Mouse (Mus musculus) kidney, adult 2 months (tissue): ENCODE data around the gene Krt82. TPM values are rescaled to one million over a fixed set of nuclear protein-coding genes. Genes with fewer than 3 reads are reported as not detected.

Source experiments
- DNase-seq: peaks from one replicate; pipeline ENCODE4 v3.0.0; 2021
- H3K27ac ChIP-seq: fragments of 200-500 bp; 2 replicates; pipeline ENCODE4 v1.5.1; 2012; ENCODE audit warnings: low read depth, low read length, control low read depth, inconsistent platforms; ENCODE audit not compliant: insufficient read depth
- H3K27me3 ChIP-seq: fragments of 200-500 bp; replicated peaks from 2 replicates; pipeline ENCODE4 v1.6.1; 2012; ENCODE audit warnings: mild to moderate bottlenecking, moderate library complexity, low read length, inconsistent platforms; ENCODE audit not compliant: control insufficient read depth, insufficient read depth
- H3K36me3 ChIP-seq: fragments of 200-500 bp; 2 replicates; pipeline ENCODE4 v1.6.1; 2012; ENCODE audit warnings: mild to moderate bottlenecking, moderate library complexity, low read length, inconsistent platforms; ENCODE audit not compliant: control insufficient read depth, insufficient read depth
- H3K4me1 ChIP-seq: fragments of 200-500 bp; 2 replicates; pipeline ENCODE4 v1.6.1; 2011; ENCODE audit warnings: low read length; ENCODE audit not compliant: control insufficient read depth, insufficient read depth
- H3K4me3 ChIP-seq: fragments of 200-500 bp; 2 replicates; pipeline ENCODE4 v1.5.1; 2011; ENCODE audit warnings: mild to moderate bottlenecking, low read depth, low read length, control low read depth; ENCODE audit not compliant: insufficient read depth
- CTCF ChIP-seq: fragments of 200-500 bp; conservative IDR thresholded peaks from 2 replicates; pipeline ENCODE4 v1.5.1; 2011; ENCODE audit warnings: low read depth, mild to moderate bottlenecking, control low read depth, low read length, moderate library complexity, mixed read lengths; ENCODE audit not compliant: insufficient read depth, insufficient read length
- POLR2A ChIP-seq: fragments of 200-500 bp; IDR thresholded peaks from one replicate; pipeline ENCODE4 v1.6.1; 2011; ENCODE audit warnings: low read depth, low read length, control low read depth
- WGBS: fragments of 180-500 bp; shearing (Covaris S2); methylation state at CpG from one replicate; pipeline ENCODE4 v1.1.7; 2018; 5-methylcytosine and 5-hydroxymethylcytosine counted together
- polyA plus RNA-seq: library from polyadenylated mRNA; depleted of rRNA; stranded (reverse); fragments of >200 nt; gene quantifications from 2 replicates; pipeline ENCODE4 v1.2.3, GENCODE M21; 2012

The Krt82 gene
- polyA plus RNA-seq, 1 experiment = not detected

- Histone ChIP-seq H3K4me1 (no peaks in the 10 kb centered on the region), H3K36me3 (no peaks in the 10 kb centered on the region), H3K27ac (no peak within 1 kb of the TSS), H3K4me3 (no peak within 1 kb of the TSS), H3K27me3 (no peaks in the 10 kb centered on the region)
- TF ChIP-seq CTCF (no peak), POLR2A (no peak)
- 36% methylated on average over 15 of the region's 15 CpGs for WGBS
- DNase-seq = no peak
Measured at GRCm38 (mm10) chr15:101573796-101574345, 23.4 kb upstream of the Krt82 start, which contains the start of gene Krt75. Gene Krt75 (minus strand): TSS chr15:101573904.

- H3K36me3 ChIP-seq = no peaks in the 10 kb centered on the region
- H3K4me3 ChIP-seq = no peak overlapping the region
- H3K27ac ChIP-seq = no peak overlapping the region
- DNase-seq = no peak
- TF ChIP-seq CTCF = peak; percentile 54
- TF ChIP-seq POLR2A = no peak
- WGBS = 49% methylated on average over 7 of the region's 7 CpGs
- H3K4me1 ChIP-seq = no peaks in the 10 kb centered on the region
- H3K27me3 ChIP-seq = no peaks in the 10 kb centered on the region
Measured at GRCm38 (mm10) chr15:101567780-101568179, 17.3 kb upstream of the Krt82 start.

- DNase-seq = no peak
- 65% methylated on average over 5 of the region's 5 CpGs for WGBS
- no peaks in the 10 kb centered on the region for H3K4me1 ChIP-seq
- no peak within 1 kb of the TSS for H3K4me3 ChIP-seq
- no peak for TF ChIP-seq CTCF
- TF ChIP-seq POLR2A = no peak
- H3K36me3 ChIP-seq = no peaks in the 10 kb centered on the region
- no peak within 1 kb of the TSS for H3K27ac ChIP-seq
- H3K27me3 ChIP-seq = no peaks in the 10 kb centered on the region
Measured at GRCm38 (mm10) chr15:101562850-101563249, 12.4 kb upstream of the Krt82 start, which contains the start of gene Krt90. Gene Krt90 (minus strand): TSS chr15:101562950.

GRCm38 (mm10) chr15:101558034-101558646, 7.7 kb upstream of the Krt82 start:
- H3K27ac ChIP-seq = no peak overlapping the region
- no peak overlapping the region for H3K4me3 ChIP-seq
- WGBS = 7% methylated on average over 7 of the region's 7 CpGs
- TF ChIP-seq POLR2A (no peak), CTCF (no peak)
- DNase-seq = no peak
- H3K36me3 ChIP-seq = no peaks in the 10 kb centered on the region
- no peaks in the 10 kb centered on the region for H3K27me3 ChIP-seq
- no peaks in the 10 kb centered on the region for H3K4me1 ChIP-seq

GRCm38 (mm10) chr15:101553169-101553568, 2.7 kb upstream of the Krt82 start:
- 3% methylated on average over 11 of the region's 11 CpGs for WGBS
- H3K4me3 ChIP-seq = no peak overlapping the region
- DNase-seq = peak; percentile 12
- no peaks in the 10 kb centered on the region for H3K36me3 ChIP-seq
- no peak overlapping the region for H3K27ac ChIP-seq
- no peaks in the 10 kb centered on the region for H3K27me3 ChIP-seq
- TF ChIP-seq CTCF = no peak
- TF ChIP-seq POLR2A = no peak
- H3K4me1 ChIP-seq = no peaks in the 10 kb centered on the region

GRCm38 (mm10) chr15:101552188-101552587, 1.7 kb upstream of the Krt82 start:
- Histone ChIP-seq H3K4me1 (no peaks in the 10 kb centered on the region), H3K4me3 (no peak overlapping the region), H3K27ac (no peak overlapping the region), H3K36me3 (no peaks in the 10 kb centered on the region), H3K27me3 (no peaks in the 10 kb centered on the region)
- 53% methylated on average over 8 of the region's 8 CpGs for WGBS
- no peak for DNase-seq
- no peak for TF ChIP-seq CTCF
- no peak for TF ChIP-seq POLR2A

GRCm38 (mm10) chr15:101544478-101544877, 6.0 kb downstream of the Krt82 start:
- Histone ChIP-seq H3K27me3 (no peaks in the 10 kb centered on the region), H3K36me3 (no peaks in the 10 kb centered on the region), H3K27ac (no peak overlapping the region), H3K4me1 (no peaks in the 10 kb centered on the region), H3K4me3 (no peak overlapping the region)
- no peak for DNase-seq
- no peak for TF ChIP-seq CTCF
- no peak for TF ChIP-seq POLR2A
- WGBS = 76% methylated on average over 3 of the region's 3 CpGs
